Mouse (Mus musculus) G1E (cell line): ENCODE results near the gene Cope.

Experiments used
- CTCF ChIP-seq: IDR thresholded peaks from 2 replicates; pipeline ENCODE4 v1.5.1; 2012; ENCODE audit warnings: low read depth, low read length, inconsistent platforms, mixed read lengths
- POLR2AphosphoS5 ChIP-seq: IDR thresholded peaks from 2 replicates; pipeline ENCODE4 v1.6.1; 2012; ENCODE audit warnings: low read depth, low read length, inconsistent platforms; ENCODE audit not compliant: insufficient replicate concordance

DNA sequence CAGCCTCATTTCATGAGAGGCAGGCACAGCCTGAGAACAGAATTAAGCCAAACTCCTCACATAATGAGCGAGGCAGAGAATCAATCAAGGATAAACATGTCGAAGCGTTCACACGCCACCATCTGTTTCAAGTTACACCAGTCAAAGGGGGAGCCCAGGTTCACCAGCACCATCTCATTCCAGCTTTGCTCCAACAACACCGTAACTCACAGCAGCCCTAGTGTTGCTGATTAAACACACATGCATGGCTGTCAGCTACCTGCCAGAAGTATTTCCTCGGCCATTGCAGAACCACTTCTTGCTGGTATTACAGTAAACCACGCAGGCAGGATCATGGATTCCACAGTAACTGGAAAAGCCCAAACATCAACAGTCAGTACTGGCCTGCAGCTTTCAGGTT, 40.8 kb downstream of the Cope start:
- TF ChIP-seq CTCF (no peak), POLR2AphosphoS5 (no peak)
